Mouse (Mus musculus) megakaryocyte, adult 5-6 weeks (primary cell): ENCODE data around the gene Slc8a1. TPM values are rescaled to one million over a fixed set of nuclear protein-coding genes. Genes with fewer than 3 reads are reported as not detected.

ENCODE experiments used
- ATAC-seq: 2 replicates; pipeline ENCODE4 v1.8.0; 2016; ENCODE audit warnings: mild to moderate bottlenecking, inconsistent platforms; ENCODE audit not compliant: poor library complexity, severe bottlenecking
- total RNA-seq, 2 experiments: library from RNA; stranded (forward) in 1 of 2; stranded (reverse) in 1 of 2; fragments of 153-499, 151-499 nt in 1 of 2; fragments of 221-1000, 200-1000 nt in 1 of 2; gene quantifications; 2 replicates each; pipeline versions ENCODE4 v1.2.3 to v1.2.4; 2015 to 2017

The Slc8a1 gene
- total RNA-seq, 2 experiments from 2014 or later = 23.5 to 24.6 TPM

DNA sequence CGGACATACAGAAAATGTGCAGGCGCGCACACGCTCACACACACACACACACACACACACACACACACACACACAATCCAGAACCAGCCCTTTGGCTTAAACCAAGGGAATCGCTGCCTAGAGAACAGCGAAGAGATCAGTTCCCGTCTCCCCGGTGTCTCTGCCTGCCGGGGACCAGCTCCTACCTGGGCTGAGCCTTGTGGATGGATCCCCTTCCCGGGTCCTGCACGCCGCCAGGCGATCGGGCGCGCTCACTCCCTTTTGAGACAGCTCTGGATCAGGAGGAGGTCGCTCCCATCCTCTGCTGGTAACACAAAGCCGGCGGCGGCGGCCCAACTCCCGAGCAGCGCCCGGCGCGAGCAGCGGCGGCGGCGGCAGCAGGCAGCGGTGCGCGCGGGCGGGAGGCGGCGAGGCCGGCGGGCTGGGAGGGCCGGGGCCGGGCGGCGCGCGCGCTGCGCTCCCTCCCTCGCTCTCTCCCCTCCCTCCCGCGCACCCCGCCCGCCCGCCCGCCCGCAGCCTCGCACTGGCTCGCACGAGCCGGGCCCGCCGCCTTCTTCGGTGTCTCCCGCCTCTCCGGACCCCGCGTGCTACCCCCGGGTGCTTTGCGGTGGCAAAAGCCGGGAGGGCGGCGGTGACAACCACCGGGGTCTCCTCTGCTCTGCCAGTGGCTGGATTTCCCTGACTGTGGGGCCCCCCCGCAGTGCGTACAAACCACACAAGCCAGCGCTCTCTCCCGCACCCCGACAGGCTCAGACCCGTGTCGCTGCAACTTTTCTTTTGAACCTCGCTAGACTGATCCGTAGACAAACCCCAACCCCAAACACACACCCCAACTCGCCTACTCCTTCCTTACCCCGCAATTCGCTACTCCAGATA, 68.1 kb downstream of the Slc8a1 start:
- peak; percentile 45 for ATAC-seq

DNA sequence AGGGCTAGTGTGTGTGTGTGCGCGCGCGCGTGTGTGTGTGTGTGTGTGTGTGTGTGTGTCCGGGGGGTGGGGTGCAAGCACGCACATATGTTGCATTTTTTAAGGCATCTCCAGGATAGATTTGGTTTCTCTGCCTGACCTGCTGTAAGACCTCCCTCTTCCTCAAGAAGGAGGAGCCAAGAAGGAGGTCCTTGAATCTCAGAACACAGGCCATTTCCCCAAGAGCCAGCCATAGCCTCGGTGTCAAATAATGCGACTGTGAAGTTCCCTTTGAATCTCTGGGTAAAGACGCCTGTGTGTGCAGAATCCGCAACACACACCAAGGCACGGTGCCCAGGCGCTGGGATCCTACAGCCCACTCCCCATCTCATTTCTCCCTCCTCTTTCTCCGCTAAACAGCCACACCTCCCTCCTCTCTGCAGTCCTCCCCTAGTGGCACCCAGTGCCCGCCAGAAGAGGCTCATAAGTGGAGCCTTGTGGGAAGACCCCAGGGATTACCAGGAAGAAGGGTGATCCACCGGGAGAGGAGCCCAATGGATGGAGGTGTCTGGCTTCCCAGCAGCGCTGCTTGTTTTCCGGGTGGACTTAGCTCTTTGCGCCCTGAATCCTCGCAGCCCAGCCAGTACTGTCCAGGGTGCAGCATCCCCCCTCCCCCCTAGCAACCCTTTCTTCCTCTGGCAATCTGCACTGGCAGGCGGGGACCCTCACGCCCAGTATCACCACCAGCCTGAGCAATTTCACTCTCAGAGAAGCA, 68.9 kb downstream of the Slc8a1 start:
- ATAC-seq = peak; percentile 69

DNA sequence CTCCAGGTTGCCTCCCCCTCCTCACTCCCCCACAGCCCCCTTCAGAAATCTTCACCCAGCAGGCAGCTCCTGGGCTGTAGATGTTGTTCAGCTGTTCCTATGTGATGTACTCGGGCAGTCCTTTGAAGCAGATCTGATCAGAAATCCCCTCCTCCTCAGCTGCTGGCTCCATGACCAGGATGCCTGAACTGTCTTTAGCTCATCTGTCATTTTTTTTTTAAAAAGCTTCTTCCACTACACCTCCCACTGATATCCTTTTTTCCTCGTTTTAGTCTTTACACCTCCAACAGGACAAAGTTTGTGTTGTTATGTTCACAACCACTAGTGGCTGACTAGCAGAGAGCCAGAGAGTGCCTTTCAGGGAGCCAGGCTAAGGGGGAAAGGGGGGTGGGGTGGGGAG, 69.7 kb downstream of the Slc8a1 start:
- no peak for ATAC-seq

DNA sequence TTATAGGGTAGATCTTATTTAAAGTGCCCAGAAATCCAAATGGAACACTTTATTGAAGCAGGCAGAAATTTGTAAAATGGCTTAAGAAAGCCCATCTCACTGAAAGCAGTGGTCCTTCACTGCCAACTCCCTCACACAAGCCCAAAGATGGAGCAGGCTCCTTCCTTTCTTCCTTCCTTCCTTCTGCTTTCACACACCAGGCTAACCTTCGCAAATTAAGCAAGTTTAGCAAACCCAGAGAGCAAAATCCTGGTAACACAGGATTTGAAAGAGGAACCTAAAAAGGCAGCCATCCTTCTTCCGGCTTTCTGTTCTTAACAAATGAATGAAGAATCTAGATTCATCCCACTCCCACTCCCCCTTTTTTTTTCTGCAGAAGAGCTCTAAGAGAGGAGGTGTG, 70.2 kb downstream of the Slc8a1 start:
- ATAC-seq = peak; percentile 45

DNA sequence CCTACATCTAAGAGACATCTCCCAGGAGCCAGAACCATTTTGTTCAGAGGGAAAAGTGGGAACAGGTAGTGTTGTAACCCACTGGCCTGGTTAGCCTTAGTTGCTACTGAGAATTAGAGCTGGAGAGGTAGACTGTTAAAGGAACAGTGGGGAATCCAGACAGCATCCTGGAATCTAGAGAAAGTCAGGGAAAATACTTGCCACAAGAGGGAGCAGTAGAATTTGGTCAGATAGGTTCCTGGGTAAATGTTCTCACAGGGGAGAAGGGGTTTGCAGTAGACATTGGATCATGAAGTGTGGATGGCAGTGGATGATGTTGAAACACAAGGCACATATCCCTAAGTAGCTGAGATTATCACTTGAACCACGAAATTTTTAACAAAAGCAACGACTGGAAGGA, 71.6 kb downstream of the Slc8a1 start:
- no peak for ATAC-seq

DNA sequence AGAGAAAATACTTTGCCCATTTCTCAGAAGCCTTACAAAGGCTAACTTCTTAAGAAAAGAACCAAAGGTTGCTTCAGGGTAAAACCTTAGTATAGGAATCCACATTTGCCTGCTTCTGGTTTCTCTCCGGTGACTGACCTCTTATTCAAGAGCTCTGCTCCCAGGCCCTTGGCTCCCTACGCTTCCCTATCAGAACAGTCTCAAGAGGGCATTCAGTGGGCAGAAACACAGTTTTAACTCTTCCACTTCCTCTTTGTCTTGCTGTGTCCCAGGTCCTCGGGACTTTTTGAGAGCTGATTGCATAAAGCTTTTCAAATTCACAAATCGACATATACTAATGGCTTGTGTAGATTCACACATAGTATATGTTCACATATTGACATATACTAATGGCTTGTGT, 73.3 kb downstream of the Slc8a1 start:
- peak; percentile 58 for ATAC-seq

DNA sequence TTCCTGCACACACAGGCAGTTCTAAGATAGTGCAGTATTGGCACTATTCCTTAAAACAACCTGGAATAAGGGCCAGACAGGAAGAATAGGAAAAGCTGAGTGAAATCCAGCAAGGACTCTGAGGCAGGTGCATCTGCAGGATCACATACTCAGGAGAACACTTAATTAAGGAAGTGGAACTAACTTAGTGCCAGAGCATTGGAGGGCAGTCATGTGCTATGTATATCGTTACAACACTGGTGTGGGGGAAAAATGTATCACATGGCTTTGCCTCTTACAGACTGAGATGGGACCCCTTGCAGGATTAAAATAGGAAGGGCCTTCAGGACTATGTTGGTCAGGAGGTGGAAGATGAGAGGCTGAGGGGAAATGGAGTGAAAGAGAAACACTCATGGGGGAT, 80.3 kb downstream of the Slc8a1 start:
- ATAC-seq = peak; percentile 90

DNA sequence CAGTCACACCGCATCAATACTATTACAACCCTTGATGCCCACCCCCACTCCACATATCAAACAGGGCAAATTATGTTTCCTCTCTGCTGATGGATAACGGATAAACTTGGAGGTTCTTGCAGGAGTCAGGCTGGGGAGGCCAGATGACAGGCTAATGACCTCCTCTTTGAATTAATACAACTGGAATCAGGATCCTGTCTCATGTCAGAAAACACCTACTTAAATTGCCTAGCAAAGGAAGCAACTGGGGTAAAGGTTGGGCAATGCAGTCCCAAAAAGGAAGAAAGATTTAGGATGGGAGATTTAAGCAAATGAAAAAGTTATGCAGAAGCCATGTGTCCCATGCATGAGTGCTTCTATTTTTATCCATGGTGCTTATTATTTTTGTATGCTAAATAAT, 83.6 kb downstream of the Slc8a1 start:
- no peak for ATAC-seq

DNA sequence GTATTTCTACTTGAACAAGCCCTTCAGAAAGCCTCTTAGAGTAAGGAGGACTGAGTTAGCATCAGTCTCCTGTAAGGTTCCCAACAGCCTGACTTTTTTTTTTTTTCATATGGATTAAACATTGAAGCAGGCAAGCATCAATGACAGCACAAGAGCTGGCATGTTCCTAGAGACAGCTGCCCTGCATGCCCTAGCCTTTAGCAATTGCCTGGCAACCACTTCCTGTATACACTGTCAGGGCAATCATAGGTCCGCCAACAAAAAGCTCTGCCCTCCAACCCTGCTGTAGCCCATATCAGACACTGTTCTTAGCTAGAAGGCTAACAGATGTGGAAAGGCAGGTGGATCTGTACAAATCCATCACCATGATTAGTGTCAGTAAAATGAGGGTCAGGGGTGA, 85.2 kb downstream of the Slc8a1 start:
- no peak for ATAC-seq

DNA sequence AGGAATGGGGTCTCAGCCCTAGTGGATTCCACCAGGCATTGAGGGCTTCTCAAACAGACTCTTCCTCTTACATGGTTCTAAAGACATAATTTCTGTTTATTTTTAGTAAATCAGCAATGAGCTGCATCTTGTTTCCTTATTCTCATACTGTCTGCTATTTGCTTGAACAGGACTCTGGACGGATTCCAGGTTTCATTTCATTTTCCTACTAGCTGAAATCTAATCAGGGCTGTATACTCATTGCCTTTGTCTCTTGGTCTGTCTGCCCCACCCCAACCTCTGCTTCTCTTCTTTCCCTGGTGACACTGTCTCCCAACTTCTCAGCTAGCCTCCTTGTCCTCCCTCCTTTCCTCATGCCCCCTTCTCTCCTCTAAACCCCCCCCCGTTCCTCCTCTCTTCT, 101.4 kb downstream of the Slc8a1 start:
- ATAC-seq = peak; percentile 79

DNA sequence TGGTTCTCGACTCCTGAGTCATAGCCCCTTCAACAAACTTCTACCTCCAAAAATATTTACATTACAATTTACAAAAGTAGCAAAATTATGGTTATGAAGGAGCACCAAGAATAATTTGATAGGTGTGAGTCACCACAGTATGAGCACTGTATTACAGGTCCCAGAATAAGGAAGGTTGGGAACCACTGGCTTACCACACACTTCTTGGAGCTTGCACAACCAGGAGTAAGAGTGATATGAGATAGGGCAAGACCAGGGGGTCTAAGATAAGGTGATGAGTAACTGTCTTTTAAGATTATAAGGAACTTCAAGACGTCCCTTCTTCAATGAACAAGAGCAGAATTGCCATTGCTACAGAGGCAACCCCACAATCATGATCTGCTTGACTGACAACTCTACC, 107.7 kb downstream of the Slc8a1 start:
- ATAC-seq = 0 out of 2 replicates have a peak, but pooled peaks have one; percentile 15

DNA sequence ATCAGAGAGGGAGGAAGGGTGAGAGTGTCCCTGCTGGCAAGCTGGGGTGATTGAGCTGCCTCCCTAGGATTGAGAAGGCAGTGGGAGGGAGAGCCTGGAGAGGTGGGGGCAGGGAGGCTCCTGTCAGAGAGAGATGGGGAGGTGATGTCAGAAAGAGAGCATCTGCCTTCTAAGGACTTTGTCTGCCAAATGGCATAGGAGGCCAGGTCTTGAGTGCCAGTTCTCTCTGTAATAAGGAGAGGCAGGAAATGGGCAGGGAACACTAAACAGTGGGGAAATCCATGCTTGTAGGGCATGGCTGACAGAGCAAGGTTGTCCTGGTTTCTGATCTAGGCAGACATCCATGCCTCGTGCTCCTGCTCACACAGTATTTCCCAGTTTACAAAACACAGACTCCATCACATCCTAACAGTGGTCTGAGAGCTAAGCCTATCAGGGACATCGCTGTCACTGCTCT, 117.0 kb downstream of the Slc8a1 start:
- ATAC-seq = no peak

DNA sequence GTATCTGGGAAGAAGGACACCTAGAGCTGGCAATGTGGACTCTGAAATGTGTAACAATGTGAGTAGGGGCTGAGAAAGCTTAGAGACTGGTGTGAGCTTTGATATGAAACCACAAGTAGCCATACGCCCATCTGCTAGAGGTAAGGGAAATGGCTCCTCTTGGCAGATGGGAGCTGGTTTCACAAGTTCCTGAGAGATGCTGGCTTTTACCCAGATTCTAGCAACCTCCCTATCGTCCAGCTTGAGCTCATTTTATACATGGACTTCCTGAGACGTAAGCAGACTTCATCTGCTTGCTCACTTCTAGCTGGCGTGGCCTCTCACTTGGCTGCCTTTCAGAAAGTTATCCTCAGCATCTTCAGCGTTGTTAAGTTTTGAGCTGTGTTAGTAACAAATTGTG, 119.7 kb downstream of the Slc8a1 start:
- no peak for ATAC-seq

DNA sequence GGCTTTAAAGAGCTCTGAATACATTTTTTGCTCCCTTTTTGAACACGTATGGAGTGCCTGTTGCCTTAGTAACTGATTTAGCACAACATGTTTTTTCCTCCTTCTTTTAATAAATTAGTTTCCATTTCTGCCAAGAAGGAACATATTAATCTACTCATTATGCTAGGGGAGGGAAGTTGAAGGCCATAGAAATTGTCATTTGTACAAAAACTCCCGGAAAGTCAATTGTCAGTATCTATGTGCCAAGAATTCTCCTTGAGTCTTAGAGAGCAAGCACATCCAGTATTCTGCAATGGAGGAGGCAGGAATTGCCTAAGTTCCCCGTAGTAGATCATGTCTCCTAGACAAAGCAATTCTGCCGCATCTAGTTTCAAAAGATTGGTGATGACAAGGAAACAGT, 121.9 kb downstream of the Slc8a1 start:
- ATAC-seq = no peak

DNA sequence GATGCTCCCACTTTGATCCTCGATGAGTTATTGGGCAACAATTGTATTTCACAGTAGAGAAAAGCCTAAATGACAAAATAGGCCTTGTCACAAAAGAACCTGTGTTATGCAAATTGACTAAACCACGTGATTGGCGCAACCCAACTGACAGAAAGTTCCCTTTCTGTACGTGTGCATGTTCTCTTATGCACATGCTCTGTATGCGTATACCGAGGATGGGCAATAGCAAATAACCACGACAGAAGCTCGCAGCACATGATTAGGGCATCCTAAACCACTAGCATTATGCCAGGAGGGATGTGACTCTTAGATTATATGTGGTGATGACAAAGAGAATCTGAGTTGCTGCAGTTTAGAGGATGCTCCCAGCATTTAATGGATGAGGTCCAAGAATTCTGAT, 122.8 kb downstream of the Slc8a1 start:
- no peak for ATAC-seq

DNA sequence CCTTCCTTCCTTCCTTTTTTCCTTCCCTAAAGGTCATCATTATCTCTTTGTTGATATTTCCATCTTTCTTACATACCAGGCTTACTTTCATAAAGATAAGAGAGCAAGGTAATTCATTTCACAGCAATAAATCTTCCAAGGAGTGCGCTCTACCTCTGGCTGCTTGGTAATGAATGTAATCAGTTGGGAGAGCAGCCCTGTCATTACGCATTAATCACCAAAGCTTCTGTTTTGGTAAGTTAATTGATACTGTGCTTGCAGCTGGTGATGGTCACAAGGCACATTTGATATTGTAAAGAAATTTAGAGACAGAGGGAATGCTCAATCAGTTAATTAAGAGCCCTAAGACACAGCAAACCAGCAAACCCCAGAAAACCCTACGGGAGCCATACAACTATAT, 130.7 kb downstream of the Slc8a1 start:
- no peak for ATAC-seq

DNA sequence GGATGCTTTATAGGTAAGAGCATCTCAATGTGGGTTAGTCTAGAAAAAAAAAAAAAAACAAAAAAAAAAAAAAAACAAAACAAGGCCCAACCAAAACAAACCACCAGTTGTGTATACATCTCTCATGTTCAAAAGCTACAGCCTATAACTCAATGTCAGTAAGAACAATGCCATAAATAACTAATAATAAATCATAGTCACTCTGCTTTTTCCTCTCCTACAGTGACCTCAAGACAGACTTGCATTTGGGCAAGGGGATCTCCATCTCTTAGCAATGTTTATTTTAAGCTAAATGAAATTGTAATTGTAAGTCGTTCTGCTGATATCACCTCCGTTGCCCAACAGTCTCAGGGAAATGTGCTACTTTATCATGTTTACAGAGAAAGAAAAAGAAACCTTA, 132.1 kb downstream of the Slc8a1 start:
- ATAC-seq = no peak

DNA sequence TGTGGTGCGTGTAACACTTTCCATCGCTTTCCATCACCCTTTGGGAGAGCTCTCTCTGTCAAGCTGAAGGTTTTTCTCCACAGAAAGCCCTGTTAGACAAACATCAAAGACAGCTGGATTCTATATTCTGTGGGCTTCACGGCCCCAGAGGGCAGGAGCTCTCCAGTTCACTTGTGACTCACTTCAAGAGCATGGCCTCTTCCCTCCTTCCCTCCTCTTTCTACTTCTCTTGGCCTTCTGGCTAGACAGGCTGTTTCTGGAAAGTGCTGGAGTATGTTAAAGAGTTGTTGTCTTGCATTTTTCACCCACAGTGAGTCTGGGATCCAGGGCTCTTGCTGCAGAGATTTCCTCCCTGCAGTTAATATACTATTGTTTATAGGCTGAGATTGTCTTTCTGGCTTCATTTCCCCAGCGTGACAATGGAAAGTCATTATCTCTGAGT, 132.9 kb downstream of the Slc8a1 start:
- no peak for ATAC-seq

DNA sequence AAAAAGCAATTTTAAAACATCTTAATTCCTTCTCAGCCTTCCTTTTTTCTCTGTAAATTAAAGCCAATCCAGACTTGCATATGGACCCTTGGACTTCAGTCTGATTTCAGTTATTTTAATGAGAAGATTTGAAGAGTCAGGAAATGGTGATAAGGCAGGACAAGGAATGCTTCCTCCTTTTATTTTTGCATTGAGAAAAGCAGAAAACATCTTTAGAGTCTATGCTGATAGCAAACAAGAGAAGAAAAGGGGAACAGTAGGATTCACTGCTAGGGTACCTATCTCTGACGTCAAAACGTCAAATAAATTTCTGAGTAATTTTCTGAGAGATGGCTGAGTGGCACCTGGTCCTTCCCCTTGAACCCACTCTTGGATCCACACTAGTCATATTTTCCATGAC, 139.1 kb downstream of the Slc8a1 start:
- no peak for ATAC-seq

DNA sequence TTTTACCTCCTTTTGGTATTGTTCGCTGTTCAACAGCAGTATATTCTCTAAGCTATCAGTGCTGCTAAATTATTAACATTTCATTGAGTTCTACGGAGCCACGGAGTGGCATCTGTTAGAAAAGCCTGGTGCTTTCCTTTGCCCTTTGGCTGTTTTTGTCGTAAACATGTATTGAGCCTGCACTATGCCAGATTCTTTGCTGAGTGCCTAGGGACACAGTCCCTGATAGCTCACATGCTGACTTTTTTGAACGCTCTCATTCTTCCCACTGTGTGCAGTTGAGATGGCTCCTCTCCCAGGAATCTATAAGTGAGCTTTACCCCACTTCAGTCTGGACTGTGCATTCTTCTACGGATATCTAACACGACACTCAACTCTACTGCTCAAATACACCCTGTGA, 148.4 kb downstream of the Slc8a1 start:
- ATAC-seq = no peak

DNA sequence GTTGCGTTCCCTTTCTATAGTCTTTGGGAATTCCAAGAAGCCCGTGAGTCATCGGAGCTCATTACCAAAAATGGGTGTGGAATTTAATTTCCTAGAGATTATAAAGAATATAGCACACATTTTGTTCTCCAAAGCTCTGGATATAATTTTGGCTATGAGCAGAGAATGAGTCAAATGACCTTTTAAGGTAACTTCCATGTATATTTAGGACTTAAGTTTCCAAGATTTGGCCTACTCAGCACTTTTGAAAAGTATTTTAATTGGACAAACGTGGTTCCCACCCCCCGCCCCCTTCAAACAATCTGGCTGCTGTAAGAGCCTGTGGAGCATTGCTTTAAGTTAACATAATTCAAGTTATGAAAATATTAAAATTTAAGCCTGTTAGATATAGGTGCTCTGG, 151.4 kb downstream of the Slc8a1 start:
- no peak for ATAC-seq
